Mouse (Mus musculus): ENCODE measurements at regions not wholly inside any gene's neighbourhood (a gene's known extent, or its start where the extent isn't known, plus 50 kb on each side); places are given as distances from the start of the nearest gene placed in this dataset.
A peak's percentile ranks its signal among the peaks of the same experiment; 100 is the strongest.

DNA sequence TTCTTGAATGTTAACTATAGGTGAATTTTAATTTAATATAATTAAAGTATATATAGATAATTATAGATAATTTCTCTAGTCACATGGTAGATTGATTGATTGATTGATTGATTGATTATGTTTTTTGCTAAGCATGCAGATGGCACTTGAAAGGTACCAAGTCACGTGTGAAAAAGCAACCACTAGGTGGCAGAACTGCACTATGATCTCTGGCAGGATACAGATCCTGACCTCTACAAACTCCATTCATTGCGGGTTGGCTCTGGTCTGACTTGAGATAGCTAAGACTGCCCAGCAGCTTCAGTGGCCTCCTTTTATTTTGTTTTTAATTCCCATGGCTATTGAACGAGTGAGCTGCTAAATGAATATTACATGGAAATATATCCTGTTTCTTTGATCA is 229.7 kb upstream of the Grm3 start:
- peak; percentile 47 for DNase-seq

DNA sequence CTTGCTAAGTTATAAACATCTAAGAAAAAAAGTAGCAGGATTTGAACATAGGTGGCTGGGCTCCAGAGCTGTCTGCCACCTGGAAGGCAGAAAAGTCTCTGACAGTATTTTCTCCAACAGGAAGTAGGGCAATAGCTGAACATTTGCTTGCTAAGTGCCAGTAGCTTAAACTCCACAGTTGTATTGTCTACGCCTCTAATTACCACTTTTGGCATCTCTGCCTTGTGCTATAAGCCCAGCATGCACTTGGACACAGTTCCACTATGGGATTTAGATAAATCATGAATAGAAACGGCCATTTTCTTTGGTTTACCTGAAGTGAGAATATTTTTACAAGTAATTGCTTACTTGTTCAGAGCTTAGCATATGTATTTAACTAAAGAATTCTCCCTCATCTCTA is 213.8 kb upstream of the Grm3 start:
- DNase-seq: no peak

DNA sequence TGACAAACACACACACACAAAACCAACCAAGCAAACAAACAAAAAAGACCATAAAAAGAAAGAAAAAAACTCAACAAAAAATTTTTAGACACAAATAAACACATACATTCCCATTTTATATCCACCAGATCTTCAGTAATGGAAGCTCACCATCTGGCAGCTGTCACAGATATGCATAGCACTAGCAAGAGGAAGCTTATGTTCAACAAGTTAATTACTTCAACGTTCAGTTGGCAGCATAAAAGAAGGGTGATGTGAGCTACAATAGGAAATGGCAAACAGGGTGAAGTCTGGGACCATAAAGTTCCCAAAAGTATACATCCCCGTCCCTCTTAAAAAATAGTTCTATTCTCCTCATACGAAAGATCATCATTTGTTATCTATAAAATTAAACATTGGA is 188.0 kb upstream of the Grm3 start:
- no peak for DNase-seq

DNA sequence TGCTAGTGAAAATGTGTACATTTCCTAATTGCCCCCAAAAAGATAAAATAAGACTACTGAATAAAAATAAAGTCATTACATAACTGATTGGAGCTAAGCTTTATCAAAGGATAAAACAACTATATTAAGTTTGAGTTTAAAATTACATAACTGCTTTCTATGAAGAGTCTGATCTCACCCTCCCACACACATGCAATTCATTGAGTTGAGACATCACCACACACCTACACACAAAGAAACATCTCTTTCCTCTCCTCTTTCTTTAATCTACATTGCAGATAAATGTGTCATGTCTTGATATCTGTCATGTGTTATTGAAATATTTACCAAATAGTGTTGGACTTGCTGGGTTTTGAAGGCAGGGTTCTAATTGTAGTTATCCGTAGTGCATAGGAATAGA is 186.8 kb upstream of the Grm3 start:
- no peak for DNase-seq

DNA sequence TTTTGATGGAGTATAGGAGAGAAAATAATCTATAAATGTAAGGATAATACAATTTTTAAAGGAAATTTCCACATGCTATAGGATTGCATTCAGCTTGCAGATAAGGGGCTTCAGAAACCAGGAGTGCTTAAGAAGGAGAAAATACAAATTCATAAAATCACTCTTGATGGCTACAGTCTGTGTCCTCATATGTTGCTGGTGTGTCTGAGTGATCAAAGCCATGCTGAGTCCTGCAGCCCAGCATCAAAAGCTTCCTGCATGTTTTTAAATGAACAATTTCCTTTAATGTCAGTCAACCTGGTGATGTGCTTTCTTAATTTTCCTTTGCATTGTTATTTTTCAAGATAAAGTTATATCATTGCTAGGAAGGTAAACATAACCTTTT is 186.1 kb upstream of the Grm3 start:
- DNase-seq: no peak

DNA sequence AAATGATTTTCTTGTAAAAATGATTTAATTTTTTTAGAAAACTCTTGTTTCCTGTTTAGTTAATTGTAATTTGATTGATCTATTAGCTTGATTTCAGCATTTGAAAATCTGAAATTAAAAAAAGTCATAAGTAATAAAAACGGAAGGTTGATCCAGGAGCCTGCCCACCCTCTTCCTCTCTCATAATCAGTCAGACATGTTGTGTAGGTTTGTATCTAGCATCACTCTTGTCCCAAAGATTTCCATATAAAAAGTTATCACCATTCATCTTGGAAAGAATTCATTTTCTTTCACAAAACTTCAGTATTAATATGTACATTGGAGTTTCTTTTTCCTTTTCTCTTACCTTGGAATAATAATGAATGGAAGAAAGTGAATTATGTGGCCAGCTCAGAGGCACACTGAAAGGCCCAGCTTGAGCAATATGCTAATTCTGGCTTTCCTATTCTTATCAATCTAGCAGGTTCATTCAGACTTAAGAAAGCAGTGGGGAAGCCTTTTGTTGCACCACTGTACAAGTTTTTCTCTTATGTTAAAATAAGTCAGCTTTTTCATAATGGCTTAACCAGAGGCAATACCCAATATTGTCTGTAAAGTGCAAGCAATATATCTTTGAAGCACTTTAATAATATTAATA is 185.6 kb upstream of the Grm3 start:
- DNase-seq: no peak

DNA sequence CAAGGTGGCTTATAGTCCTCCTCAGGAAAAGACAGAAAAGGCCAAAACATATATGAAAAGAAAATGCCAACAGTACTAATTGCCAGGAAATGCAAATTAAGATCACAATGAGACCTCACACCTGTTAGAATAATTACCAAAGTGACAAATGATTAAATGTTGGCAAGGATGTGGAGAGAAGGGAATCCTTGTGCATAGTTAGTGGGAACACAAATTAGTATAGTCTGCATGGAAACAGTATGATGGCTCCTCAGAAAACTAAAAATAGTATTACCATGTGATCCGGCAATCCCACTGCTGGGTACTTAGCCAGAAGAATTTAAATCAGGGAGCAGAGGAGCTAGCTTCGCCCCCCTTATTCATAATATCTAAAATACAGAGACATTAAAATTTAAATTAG is 170.3 kb upstream of the Grm3 start:
- DNase-seq: no peak

DNA sequence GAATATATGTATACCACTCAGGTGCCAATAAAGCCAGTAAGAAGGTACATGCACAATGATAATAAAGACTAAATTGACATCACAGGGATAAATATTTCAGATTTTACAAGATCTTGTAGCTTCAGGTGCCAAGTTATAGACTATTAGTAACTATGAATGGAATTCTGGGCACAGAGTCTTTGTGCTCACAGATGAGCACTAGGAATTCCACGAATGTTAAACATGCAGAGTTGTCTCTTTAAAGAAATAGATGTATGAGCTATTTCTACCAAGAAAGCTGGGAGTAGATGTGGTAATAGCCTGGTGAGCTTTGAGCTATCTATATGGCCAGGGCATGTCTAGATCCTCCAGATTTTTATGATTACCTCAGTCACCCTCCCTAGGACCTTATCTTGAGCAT is 153.1 kb upstream of the Grm3 start:
- DNase-seq: no peak

DNA sequence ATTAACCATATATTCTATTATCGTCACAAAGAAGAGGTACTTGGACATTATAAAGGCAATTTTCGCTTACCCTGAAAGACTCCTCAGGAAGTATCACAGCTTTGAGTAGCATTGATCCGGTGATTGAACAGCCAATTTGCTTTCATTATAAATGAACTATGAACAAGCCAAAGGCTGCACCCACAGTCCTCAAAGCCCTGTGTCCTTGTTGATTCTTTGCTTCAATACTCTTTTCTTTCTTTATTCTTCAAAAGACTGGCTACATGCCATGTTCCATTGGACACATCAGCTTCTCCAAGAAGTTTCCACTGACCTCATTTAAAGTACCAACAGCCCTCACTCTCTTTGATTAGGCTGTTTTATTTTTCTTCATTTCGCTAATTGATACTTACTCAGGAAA is 144.1 kb upstream of the Grm3 start:
- no peak for DNase-seq

DNA sequence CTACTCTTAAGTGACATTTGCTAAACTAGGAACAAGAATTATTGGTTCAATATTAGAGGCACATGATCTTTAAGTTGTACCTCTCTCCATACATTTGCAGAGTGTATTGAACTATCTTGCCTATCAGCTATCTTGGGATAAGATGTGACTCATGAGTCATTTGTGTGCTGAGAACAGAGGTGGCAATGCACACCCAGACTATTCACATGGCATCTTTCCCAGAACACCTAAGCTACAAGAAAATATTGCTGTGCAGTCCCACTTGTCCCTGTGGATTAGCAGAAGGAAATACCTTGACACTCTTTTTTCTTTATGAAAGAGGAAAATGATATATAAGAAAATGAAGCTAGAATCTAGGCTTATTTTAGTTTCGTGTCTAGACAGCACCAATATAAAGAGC is 104.8 kb upstream of the Grm3 start:
- no peak for DNase-seq

DNA sequence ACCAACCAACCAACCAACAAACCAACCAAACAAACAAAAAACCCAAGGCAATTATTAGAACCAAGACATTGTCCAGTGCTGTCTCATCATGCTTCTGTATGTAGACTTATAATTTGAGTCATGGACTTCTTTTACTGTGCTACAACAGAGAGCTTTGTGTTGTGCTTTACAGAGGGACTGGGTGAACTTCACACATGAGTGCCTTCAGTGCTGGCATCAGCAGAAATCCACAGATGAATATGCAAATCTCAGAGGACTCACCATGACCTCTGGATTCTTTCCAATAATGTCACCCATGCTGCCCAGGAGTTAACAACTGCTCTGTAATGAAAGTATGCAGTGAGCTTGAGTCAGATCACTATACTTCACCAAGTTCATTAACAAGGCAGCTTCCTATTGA is 76.7 kb upstream of the Grm3 start:
- no peak for DNase-seq

DNA sequence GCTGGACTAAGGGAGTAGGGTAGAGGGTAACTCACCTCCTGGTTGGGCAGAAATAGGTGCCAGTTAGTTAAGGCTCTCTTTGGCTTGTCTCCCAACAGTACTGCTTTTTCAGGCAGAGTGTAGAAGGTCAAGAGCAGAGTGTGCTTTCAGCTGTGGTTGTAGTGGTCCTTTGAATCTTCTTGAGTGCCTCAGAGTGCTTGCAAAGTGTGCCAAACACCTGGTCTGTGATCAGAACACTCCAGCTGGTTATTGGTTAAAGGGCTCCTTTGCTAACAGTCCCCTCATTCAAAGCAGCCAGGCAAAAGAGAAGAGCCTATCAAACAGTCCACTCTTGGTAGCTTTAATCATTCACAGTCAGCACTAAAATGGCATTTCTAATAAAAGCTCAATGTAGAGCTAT is 56.1 kb upstream of the Grm3 start:
- DNase-seq: peak; percentile 1
